Mouse (Mus musculus) layer of hippocampus, adult 2 months (tissue): ENCODE measurements around the gene Gpr158. TPM values are rescaled to one million over a fixed set of nuclear protein-coding genes. Genes with fewer than 3 reads are reported as not detected.

Source experiments
- DNase-seq, 2 experiments: peaks; one replicate each; pipeline ENCODE4 v3.0.0; 2022; ENCODE audit warnings: low spot score in 2 of 2
- H3K27ac ChIP-seq: fragments of 200-600 bp; 2 replicates; pipeline ENCODE4 v1.8.1; 2022
- H3K4me3 ChIP-seq: fragments of 200-600 bp; 2 replicates; pipeline ENCODE4 v1.8.1; 2022; ENCODE audit warnings: mild to moderate bottlenecking
- CTCF ChIP-seq: fragments of 200-600 bp; conservative IDR thresholded peaks from 2 replicates; pipeline ENCODE4 v1.8.1; 2022; ENCODE audit warnings: antibody characterized with exemption, mild to moderate bottlenecking, moderate library complexity
- long read RNA-seq, 2 experiments: library from polyadenylated mRNA; stranded (forward); transcript quantifications; one replicate each; pipeline ENCODE4 v2.0.0; 2021; ENCODE audit warnings: borderline mapping rate in 2 of 2
- total RNA-seq, 2 experiments: library from RNA; stranded (reverse); gene quantifications; 2 replicates each; pipeline ENCODE4 v1.2.3; 2021

Gpr158 gene
- total RNA-seq = 10 to 100 TPM; 76.6 to 79.6 TPM
- long read RNA-seq, experiment 1, full-length matches to known transcripts = 12 of 21 reads
- long read RNA-seq, experiment 1, partial matches to known transcripts = 4 of 21 reads
- long read RNA-seq, experiment 1, other reads (novel, unspliced or antisense) = 5 of 21 reads
- long read RNA-seq, experiment 2, full-length matches to known transcripts = 20 of 30 reads
- long read RNA-seq, experiment 2, partial matches to known transcripts = 6 of 30 reads
- long read RNA-seq, experiment 2, other reads (novel, unspliced or antisense) = 4 of 30 reads

DNA sequence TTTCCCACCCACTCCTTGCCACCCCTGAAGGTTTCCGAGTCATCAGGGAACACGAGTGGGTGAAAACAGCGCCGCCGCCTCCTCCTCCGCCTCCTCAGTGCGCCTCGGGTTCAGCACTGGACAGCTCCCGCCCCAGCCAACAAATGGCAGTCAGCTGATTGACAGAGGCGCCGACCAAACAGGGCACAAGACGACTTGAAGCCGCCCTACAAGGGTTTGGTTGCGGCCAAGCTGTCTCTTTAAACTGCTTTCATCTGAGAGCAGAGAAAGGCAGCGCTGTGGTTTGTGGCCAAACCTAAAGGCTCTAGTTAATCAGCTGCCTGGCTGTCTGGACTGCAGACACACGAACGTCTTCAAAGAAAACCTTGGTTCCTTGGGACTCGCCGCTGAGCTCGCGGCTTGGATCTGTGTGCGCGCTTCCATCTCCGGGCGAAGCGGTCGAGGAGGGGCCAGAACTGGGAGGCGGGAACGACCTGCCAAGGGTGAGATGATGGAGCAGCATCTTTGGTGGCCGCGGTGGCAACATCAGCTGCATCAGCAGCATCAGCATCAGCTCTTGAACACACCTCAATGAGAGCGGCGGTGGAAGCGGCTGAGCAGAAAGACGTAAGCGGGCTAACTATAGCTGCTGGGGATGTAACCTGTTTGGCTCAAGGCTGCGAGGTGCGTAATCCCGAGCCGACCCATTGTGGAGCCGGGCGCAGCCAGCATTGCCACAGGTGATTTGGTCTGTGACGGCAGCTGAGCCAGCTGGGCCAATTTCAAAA is at the start of gene Gpr158:
Gene Gpr158 (plus strand): TSS at position 198 of the 767 bp plus-strand sequence.
- H3K27ac ChIP-seq = peak within 1 kb of the TSS; percentile 83
- H3K4me3 ChIP-seq = peak within 1 kb of the TSS; percentile 81
- DNase-seq = peak; percentile 85 to 88
- no peak for TF ChIP-seq CTCF

DNA sequence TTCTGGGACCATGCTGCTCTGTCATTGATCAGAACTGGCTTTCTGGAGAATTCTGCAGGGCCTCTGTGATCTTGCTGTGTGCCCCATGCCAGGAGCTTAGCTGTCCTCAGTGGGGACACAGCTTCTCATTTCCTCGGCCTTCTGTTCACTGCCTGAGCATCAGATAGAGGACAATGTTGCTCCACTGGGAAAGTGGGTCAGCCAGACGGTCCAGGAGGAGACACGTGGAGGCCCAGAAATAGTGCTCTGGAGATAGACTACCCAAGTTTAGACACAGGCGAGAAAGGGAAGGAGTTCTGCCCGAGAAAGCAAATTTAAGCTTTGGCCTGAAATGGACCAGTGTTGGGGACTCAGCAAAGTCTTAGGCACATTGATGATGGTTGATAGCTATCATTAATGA is 23.5 kb upstream of the Gpr158 start:
- Histone ChIP-seq H3K4me3 (no peak overlapping the region), H3K27ac (no peak overlapping the region)
- no peak for TF ChIP-seq CTCF
- DNase-seq = no peak

DNA sequence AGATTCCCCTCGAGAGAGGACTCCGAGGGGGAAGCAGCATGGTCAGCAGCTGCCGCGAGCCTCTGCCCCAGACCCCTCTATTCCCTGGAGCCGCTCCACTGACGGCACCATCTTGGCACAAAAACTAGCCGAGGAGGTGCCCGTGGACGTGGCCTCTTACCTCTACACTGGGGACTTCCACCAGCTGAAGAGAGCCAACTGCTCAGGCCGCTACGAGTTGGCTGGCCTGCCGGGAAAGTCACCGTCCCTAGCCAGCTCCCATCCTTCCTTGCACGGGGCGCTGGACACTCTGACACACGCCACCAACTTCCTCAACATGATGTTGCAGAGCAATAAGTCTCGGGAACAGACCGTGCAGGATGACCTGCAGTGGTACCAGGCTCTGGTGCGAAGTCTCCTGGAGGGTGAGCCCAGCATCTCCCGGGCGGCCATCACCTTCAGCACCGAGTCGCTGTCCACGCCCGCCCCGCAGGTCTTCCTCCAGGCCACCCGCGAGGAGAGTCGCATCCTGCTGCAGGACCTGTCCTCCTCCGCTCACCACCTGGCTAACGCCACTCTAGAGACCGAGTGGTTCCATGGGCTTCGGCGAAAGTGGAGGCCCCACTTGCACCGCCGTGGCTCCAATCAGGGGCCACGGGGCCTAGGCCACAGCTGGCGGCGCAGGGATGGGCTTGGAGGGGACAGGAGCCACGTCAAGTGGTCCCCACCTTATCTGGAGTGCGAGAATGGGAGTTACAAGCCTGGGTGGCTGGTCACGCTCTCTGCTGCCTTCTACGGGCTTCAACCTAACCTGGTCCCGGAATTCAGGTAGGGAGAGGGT is 1.2 kb downstream of the Gpr158 start:
- H3K4me3 ChIP-seq = peak overlapping the region; percentile 81
- H3K27ac ChIP-seq = peak overlapping the region; percentile 83
- TF ChIP-seq CTCF = no peak
- DNase-seq = no peak

DNA sequence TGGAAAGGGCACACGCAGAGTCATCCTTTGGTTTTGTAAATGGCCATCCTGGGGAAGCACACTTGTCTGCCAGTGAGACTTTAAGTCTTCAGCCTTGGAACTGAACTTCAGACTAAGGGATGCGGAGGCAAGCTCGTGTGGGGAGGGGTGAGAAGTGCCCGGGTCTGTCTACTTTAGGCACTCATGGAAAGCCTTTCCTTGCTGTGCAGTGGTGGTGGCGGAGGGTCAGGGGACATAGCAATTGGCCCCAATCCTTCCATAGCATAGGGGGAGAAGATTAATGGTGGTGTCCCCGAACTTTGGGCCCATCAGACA is 1.8 kb downstream of the Gpr158 start:
- no peak for TF ChIP-seq CTCF
- Histone ChIP-seq H3K4me3 (peak overlapping the region; percentile 81), H3K27ac (peak overlapping the region; percentile 83)
- no peak for DNase-seq

DNA sequence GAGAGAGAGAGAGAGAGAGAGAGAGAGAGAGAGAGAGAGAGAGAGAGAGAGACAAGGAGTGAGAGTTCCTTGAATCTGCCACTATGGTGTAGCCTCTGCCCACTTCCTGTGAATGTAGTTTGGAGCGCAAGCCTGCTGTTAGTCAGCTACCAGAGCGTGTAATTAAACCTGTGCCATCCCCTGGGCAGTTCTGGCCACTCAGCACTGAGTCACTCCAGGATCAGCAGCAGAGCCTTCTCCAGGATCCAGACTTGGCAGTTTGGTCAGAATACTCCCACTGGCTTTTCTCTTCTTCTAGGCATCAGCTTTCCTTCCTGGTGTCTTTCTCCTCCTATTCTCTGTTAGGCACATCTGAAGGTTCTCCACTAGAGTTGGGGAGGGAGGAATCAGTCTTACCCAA is 2.2 kb downstream of the Gpr158 start:
- TF ChIP-seq CTCF = no peak
- H3K27ac ChIP-seq = no peak overlapping the region
- no peak for DNase-seq
- peak overlapping the region; percentile 51 for H3K4me3 ChIP-seq

DNA sequence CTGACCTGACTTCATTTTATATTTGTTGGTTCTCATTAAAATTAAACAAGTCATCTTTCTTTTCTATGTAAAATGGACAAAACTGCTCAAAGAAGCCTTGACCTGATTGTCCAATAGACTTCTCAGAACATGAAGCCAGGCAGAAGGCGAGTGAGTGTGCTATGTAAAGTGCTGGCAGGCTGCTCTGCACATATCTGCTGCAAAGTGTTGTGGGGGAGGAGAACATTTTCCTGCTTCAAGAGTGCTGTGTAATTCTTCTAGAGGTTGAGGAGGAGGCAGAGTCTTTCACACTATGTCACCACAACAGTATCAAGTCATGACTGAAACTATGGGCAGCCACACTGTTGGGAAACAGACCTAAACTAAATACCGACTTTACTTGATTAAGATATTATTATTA is 12.2 kb downstream of the Gpr158 start:
- no peak for DNase-seq
- peak overlapping the region; percentile 59 for H3K27ac ChIP-seq
- no peak for TF ChIP-seq CTCF
- no peak overlapping the region for H3K4me3 ChIP-seq

DNA sequence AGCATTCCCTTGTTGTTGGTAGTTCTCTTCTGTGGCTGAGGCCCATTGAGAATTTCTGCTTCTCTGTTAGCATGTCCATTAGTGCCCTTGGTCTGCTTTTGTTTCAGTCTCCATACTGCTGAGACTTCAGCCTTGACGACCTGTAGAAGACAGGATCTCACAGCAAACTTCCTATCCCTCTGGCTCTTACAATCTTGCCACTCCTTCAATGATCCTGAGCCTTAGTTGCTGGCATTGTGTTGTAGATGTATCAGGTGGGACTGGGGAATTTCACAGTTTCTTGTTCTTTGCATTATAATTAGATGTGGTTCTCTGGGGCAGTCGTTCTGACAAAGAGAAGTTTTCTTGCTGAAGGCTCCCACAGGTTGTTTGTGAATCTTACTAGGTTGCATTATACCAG is 25.4 kb downstream of the Gpr158 start:
- Histone ChIP-seq H3K4me3 (no peak overlapping the region), H3K27ac (no peak overlapping the region)
- TF ChIP-seq CTCF = no peak
- no peak for DNase-seq

DNA sequence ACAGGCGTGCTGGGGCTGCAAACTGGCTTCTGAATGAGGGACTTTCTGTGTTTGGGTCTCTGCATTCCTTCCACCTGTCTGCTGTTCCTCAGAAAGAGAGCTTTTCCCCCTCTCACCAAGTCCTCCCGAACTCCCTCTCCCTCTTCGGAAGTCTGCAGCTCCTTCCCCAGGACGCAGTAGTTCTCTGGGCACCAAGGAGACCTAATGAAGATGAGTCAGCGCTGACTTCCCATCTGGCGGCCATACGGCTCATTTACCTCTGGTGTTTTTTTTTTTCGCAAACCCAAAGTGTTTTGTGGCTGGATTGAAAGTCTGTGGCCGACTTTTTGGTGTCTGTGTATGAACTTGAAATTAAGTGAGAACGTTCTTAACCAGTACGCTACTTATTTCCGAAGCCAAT is 30.0 kb downstream of the Gpr158 start:
- Histone ChIP-seq H3K4me3 (no peak overlapping the region), H3K27ac (peak overlapping the region; percentile 72; the same call in 1 of the 2 replicates)
- no peak for TF ChIP-seq CTCF
- no peak for DNase-seq

DNA sequence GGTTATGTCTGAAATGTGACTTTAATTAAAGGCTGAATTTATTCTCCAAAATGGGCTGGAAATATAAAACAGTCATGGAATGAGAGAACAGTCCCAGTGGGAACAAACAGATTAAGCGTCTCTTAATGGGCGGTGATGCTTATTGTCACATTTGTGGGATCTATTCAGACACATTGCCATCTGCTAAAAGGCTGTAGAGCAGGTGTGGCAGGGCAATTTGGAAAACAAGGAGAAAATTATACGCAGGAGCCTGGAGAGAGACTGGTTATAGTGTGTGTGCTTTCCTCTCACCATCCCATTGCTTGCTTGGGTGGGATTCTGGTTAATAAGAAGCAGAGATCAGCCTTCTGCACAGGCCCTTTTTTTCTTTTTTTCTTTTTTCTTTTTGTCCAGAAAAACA is 32.3 kb downstream of the Gpr158 start:
- H3K27ac ChIP-seq = peak overlapping the region; percentile 72
- no peak overlapping the region for H3K4me3 ChIP-seq
- no peak for TF ChIP-seq CTCF
- peak; percentile 59 to 61 for DNase-seq

DNA sequence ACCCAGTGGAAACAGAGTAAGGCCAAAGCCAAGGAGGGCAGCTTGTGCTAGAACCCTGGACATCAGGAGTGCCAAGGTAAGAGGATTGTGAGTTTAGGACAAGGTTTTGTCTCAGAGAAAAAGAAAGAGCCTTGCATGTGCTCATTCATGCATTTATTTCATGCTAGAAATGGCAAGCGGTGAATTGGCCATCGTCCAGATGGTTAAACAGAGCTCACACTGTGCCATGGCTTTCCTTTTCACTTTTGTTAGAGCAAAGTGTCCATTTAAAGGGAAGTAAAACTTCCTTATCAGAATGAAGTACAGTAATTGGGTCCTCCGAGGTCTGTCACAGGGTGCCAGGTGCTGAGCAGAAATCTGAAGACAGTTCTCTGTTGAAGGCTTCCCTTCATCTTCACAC is 38.3 kb downstream of the Gpr158 start:
- TF ChIP-seq CTCF = no peak

DNA sequence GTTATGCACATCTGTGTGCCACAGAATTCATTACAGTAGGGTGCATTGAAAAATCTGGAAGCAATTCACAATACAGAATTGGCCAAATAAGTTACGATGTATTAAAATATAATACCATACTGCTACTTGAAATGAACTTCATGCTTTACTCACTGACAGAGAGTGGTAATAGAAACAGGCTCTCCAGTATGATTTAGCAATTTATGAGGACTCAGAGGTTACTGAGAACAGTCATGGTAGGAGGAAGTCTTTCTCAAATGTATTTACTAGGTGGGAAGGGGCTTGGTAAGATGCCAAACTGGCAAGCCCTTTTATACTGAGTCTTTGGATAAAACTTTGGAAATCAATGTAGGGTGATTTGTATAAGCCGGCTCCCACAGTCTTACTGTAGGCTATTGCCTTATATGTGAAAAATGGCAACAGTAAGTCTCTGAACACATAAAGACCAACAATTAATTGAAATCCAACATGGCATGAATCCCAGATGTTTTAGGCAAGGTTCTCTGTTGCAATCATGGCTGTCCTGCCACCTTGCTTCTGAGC is 40.2 kb downstream of the Gpr158 start:
- DNase-seq = no peak
- H3K27ac ChIP-seq = no peak overlapping the region
- H3K4me3 ChIP-seq = no peak overlapping the region
- no peak for TF ChIP-seq CTCF

More for the DNA sequence above, 38.3 kb downstream of the Gpr158 start:
- H3K27ac ChIP-seq = no peak overlapping the region
- no peak for DNase-seq
- H3K4me3 ChIP-seq = no peak overlapping the region

DNA sequence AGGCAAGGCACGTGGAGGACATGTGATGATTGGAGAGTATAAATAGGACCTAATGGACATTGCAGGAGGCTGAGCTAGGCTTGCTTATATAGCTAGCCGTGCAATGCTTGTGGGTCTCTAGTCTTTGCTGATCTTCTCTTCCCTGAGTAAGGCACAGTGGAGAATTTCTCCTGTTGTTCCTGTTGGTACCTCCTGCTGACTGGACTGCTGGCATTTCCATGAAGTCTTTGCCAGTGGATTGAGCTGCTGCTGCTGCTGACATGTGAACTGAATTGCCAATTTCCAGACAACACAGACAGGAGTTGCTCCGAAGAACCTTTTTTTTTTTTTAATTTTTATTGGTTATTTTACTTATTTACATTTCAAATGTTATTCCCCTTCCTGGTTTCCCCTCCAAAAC is 41.5 kb downstream of the Gpr158 start:
- no peak for TF ChIP-seq CTCF
- Histone ChIP-seq H3K4me3 (no peak overlapping the region), H3K27ac (no peak overlapping the region)
- DNase-seq = no peak

DNA sequence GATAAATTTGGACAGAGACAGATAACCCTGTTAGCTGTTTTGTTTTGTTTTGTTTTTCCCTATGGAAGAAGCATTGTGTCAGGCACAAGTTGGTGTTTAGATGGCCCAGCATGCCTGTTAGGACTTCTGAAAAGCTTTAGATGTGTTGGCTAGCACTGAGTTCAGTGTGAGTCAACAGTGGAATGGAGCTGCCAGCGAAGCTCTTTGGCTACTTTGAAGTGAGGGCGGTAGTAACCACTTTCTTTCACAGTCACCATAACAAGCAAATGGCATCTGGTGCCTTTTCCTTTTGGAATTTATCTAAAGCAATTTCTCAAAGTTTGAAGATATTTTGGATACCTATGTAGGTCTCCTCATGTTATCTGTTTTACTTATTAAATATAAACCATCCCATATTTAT is 62.9 kb downstream of the Gpr158 start:
- Histone ChIP-seq H3K27ac (no peak overlapping the region), H3K4me3 (no peak overlapping the region)
- TF ChIP-seq CTCF = no peak
- DNase-seq = no peak
